Mouse (Mus musculus) adrenal gland, postnatal 25 days (tissue): ENCODE data around the gene Gmeb2. TPM values are rescaled to one million over a fixed set of nuclear protein-coding genes. Genes with fewer than 3 reads are reported as not detected.

Experiments
- DNase-seq: peaks from one replicate; pipeline ENCODE4 v3.0.0; 2021; ENCODE audit warnings: mixed read lengths
- total RNA-seq: library from RNA; stranded (reverse); gene quantifications from 2 replicates; pipeline ENCODE4 v1.2.3, GENCODE M21; 2021

Gene Gmeb2
- total RNA-seq, 1 experiment from 2014 or later = 18.5 TPM

DNA sequence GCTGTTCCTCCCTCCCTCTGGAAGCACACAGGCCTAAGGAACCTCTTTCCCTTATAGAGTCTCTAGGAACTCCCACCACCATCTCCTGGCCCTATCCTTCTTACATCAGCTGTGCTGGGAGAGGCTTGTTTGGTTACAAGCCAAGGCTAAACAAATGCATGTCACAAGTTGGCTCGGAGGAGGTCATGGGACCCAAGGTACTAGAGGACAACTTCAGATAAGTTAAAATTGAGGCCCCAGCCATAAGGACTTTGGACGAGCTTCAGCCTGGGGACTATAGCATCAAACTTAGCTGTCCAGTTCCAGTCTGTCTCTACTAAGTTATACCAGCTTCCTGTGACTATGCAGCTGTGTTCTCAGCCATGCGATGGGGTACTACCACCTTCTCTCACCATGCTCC lies 60.7 kb downstream of the Gmeb2 start:
- no peak for DNase-seq

DNA sequence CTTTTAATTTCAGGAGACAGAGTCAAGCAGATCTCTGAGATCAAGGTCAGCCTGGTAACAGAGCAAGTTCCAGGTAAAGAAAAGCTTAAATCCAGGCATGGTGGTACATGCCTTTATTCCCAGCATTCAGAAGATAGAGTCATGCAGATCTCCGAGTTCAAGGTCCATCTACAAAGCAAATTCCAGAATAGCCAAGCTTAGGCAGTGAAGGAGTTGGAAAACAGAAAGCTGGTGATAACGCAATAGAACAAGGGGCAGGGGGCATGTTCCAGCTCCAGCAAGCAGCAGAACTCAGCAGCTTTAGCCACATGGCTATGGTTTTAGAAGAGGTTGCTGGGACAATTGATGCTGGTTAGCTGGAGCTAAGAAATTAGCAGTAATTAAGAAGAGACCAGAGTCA lies 62.8 kb downstream of the Gmeb2 start:
- DNase-seq = no peak

DNA sequence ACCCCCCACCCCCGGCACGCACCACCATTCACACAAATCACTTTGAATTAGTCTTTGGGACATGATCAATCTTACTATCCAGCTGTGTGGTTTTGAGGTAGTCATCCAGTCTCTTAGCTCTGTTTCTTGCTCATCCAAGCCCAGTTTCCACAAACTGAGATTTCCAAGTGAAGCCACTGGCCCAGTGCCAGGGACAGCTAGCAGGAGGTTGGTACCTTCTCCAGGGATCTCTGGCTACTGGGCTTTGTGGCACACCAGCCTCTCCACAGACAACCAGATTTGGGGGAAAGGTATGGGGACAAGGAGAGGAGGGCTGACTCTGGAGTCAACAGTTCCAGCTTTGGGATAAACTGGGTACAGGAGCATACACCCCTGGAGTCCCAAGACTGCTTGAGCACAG lies 67.5 kb downstream of the Gmeb2 start:
- no peak for DNase-seq

DNA sequence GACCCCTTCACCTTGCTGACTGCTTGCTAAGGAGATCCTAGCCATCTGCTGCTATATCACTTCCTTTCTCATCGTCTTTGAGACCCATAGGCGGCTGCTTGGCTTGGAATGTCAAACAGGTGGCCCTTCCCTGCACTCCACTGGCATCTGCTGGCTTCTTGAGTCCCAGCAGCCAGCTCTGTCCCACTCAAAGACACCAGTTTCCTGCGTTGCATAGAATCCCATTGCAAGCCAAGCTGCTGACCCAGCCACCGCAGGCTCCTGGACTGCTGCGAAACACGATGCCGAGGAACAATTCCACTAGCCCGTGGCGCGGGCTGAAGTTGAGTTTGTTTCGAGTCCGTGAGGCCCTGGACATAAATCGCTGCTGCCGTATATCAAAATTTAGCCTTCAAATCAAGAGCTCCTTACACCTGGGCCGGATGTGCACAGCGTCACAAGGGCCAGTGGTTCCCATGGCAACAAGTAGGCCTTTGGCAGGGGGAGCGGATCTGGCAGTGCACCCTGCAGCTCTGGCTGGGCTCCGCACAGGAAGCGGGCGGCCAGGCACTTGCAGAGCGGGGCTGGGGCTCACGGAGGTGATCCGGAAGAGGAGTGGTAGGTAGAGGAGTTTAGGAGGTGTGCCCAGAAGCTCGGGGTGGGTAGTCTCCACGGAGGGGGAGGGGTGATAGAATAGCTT lies 68.2 kb downstream of the Gmeb2 start, which contains the start of gene Fndc11:
TSS of gene Fndc11 (plus strand) at position 476 of the 679 bp plus-strand sequence.
- DNase-seq = peak; percentile 71

DNA sequence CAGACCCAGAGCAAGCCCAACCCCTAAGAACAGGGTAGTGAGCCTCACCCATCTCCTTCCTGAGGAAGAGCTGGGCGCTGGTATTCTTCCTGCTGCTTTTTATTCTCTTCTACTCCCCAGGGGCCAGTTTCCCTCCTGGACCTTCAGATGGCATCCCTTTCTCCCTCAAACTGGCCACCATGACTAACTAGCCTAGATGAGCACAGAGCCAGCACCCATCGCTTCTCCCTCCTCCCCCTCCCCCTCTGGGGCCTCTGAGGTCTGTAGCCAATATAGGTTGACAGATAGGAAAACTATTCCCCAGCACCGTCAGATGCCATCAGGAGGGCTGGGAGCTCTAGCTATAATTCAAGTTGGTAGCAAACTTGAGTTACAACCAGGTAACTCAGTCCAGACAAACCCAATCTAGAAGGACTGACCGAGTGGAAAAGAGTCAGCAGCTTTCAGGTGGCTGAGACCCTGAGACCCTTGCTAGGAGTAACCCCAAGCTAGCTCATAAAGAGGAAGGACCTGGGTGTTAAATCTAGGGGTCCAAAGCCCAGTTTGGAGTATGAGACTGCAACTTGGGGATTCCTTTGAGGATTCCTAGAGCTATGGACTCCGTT lies 68.9 kb downstream of the Gmeb2 start:
- no peak for DNase-seq

DNA sequence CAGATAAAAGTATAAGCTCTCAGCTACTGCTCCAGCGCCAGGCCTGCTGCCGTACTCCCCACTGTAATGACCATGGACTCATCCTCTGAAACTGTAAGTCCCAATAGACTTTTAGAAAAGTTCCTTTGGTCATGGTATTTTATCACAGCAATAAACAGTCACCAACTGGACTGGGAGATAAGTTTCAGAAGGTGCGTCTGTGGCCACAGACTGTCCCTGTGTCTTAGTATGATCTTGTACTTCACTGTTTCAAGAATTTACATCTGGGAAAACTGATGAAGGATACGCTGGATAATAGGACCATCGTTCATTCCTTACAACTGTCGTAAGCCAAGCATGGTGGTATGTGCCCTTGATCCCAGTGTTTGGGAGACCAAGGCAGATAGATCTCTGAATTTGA lies 71.8 kb downstream of the Gmeb2 start:
- DNase-seq = no peak

DNA sequence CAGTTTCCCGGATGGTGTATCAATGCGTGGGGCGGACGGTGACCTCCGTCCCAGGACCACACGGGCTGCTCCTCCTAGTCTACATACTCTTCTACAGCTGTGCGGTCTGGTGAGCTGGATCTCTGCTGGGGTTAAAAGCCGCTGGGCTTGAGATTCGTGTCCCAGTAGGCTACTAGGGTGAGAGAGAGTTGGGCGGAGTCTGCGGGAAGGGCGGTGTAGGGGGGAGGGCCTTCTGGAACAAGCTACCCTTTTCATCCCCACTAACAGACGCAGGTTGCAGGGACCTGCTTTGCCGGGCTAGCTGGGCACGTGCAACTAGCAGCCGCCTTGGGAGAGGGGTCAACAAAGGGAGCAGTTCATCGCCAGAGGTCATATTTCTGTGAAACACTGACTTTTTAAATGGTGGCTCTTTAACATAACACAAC lies 74.8 kb downstream of the Gmeb2 start, which contains the start of gene Srms:
TSS of gene Srms (minus strand) at position 165 of the 425 bp plus-strand sequence.
- peak; percentile 48 for DNase-seq

DNA sequence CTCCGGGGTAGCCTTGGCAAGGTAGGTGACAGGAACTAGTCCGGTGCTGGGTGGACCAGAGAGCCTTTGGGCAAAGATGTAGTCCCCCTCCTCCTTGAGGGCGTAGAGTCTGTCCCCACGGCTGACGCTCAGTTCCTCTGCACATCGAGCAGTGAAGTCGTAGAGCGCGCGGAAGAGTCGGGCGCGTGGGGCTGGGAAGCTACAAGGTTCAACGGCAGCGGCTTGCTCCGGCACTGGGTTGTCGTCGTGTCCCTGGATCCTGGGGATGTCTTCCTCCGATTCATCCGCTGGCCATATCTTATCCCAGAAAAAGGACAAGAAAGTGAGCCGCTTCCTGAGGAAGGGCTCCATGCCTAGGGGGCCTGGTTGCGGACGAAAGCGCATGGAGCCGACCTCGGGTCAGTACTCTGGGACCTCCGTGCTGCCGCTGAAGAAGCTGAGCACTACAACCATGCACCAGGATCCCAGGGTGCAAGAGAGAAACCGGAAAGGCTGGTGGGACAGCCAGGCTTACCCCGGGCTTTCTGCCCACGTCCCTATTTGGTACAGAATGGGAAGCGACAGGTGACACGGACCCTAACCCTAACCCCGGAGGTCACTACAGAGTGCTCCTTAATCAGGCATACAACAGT lies 75.3 kb downstream of the Gmeb2 start:
- DNase-seq = peak; percentile 14

DNA sequence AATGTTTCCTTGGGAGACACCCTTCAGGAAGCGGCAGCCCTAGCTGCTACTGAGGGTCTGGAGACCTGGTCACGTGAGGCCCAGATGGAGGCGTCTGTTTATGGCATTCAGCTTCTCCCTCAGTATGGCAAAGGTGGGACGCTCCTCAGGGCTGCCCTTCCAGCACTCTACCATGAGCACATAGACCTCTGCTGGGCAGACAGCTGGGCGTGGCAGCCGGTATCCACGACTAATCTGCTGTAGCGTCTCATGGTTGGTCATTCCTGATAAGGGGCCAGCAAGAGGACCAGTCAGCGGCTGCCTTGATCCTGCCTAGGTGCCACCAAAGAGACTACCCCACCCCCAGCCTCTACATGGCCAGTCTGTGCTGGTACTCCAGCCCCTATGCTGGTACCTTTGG lies 81.7 kb downstream of the Gmeb2 start:
- no peak for DNase-seq

DNA sequence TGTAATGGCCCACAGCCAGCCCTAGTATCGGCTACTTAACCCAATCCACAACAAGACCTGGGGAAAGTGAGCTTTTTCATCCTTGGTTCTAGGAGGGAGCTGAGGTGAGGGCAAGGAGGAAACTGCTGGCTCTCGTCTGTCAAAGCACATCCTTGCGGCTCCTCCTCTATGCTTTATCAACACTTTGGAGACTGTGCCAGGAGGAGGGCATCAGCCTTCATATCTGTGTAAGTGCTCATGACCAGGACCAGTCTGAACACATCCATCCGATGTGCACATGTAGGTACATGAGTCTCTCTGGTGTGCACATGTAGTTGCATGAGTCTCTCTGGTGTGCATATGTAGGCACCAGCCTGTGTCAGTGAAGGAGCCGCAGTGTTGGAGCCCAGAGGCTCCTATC lies 82.2 kb downstream of the Gmeb2 start:
- DNase-seq = no peak

DNA sequence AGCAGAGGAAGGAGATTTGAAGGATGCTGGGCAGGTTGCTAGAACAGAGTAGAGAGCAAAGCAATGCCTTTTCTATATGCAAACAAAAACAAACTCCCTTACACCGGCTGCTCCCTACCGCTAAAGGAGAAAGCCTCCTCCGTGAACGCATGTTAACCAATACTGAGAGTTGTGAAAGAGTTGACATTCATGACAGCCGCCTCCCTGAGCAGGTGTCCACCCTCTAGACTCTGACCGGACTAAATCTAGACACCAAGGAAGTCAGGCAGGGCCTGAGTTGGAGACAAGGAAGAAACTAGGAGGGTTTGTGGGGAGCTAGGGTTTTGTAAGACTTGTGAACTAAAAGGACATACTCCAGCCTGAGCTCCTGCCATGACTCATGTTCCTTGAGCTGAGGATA lies 84.9 kb downstream of the Gmeb2 start:
- DNase-seq = no peak

DNA sequence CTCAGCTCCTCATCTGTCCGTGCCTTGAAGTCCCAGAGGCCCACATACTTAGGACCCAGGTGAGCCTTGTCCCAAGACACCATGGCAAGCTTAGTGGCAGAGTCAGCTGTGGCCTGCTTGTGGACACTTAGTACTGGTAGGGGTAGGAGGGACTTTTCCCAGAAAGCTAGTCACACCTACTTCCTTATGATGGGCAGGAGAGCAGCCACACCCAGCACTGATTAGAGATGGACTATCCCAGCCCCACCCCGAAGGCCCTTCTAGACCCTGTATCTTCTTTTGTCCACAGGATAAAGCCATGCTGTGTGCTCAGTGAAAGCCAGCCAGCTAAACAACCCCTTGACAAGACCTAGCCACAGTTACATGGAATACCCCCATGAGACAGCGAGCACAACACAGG lies 85.4 kb downstream of the Gmeb2 start, which contains the start of gene Ptk6:
TSS of gene Ptk6 (minus strand) at position 368 of the 400 bp plus-strand sequence.
- no peak for DNase-seq

DNA sequence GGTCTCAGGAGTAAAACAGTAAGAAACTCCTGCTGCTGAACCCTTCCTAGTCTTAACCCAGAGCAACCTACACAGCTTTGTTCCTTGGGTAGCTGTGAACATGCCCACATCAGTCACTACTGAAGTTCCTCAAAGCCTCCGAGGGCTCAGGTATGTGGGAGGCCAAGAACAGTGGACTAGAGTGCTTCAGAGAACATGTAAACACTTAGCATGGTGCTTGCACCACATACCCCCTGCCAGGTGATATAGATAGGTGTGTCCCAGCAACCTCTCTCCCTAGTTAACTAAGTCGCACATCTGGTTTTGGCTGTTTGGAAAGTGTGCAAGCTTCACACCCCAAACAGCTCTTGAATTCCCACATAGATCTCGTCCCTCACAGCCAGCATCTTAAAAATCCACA lies 86.2 kb downstream of the Gmeb2 start:
- no peak for DNase-seq

Other genes with a start within 250 kb of the Gmeb2 start
- gene Chrna4, start 244.5 kb downstream of the Gmeb2 start, total RNA-seq = 9.9 and 19.2 TPM in 2 replicates
- gene Kcnq2, start 152.7 kb downstream of the Gmeb2 start, total RNA-seq = 3.7 and 6.3 TPM in 2 replicates
- gene Eef1a2, start 131.0 kb downstream of the Gmeb2 start, total RNA-seq = 38.2 and 49.3 TPM in 2 replicates
- gene Ppdpf, start 100.8 kb downstream of the Gmeb2 start, total RNA-seq = 79.5 and 82.6 TPM in 2 replicates
- not detected in 2 replicates for gene Ptk6, start 85.2 kb downstream of the Gmeb2 start, total RNA-seq
- gene Srms, start 74.8 kb downstream of the Gmeb2 start, total RNA-seq = 0.58 TPM in 1 of 2 replicates, not detected in the other
- gene Fndc11, start 68.0 kb downstream of the Gmeb2 start, total RNA-seq = 0.43 and 0.67 TPM in 2 replicates
- 18.9 and 22.1 TPM in 2 replicates for gene Helz2, start 46.0 kb downstream of the Gmeb2 start, total RNA-seq
- 9.8 and 12.2 TPM in 2 replicates for gene Stmn3, start 26.5 kb upstream of the Gmeb2 start, total RNA-seq
- 43.4 and 44.7 TPM in 2 replicates for gene Rtel1, start 31.7 kb upstream of the Gmeb2 start, total RNA-seq
- gene Zgpat, start 76.9 kb upstream of the Gmeb2 start, total RNA-seq = 51.2 and 61.6 TPM in 2 replicates
- gene Arfrp1, start 77.4 kb upstream of the Gmeb2 start, total RNA-seq = 40.8 and 49.7 TPM in 2 replicates
- gene Lime1, start 92.0 kb upstream of the Gmeb2 start, total RNA-seq = 24.7 and 33.2 TPM in 2 replicates
- 14.6 and 20.8 TPM in 2 replicates for gene Zbtb46, start 171.4 kb upstream of the Gmeb2 start, total RNA-seq
- not detected in 2 replicates for gene Abhd16b, start 205.2 kb upstream of the Gmeb2 start, total RNA-seq
- gene Tpd52l2, start 209.1 kb upstream of the Gmeb2 start, total RNA-seq = 118 and 121 TPM in 2 replicates
- 81.9 and 101 TPM in 2 replicates for gene Dnajc5, start 232.4 kb upstream of the Gmeb2 start, total RNA-seq